Mouse (Mus musculus) E14TG2a.4 (cell line): ENCODE measurements at regions not wholly inside any gene's neighbourhood (a gene's known extent, or its start where the extent isn't known, plus 50 kb on each side); places are given as distances from the start of the nearest gene placed in this dataset.

Experiments
- CTCF ChIP-seq: conservative IDR thresholded peaks from 2 replicates; pipeline ENCODE4 v1.5.1; 2014; ENCODE audit warnings: low read length
- NANOG ChIP-seq: IDR thresholded peaks from 2 replicates; pipeline ENCODE4 v1.6.1; 2014; ENCODE audit warnings: borderline replicate concordance, low read length, mixed read lengths
- POU5F1 ChIP-seq: IDR thresholded peaks from 2 replicates; pipeline ENCODE4 v1.6.1; 2014; ENCODE audit warnings: low read length, borderline replicate concordance

- TF ChIP-seq CTCF (no peak), POU5F1 (no peak), NANOG (no peak)
These were observed 92.9 kb upstream of the Klf14 start for GRCm38 (mm10) chr6:31051771-31052170.
